Comparison of ENCODE assay signal across 8 mouse cellular contexts in the genomic region with DNA sequence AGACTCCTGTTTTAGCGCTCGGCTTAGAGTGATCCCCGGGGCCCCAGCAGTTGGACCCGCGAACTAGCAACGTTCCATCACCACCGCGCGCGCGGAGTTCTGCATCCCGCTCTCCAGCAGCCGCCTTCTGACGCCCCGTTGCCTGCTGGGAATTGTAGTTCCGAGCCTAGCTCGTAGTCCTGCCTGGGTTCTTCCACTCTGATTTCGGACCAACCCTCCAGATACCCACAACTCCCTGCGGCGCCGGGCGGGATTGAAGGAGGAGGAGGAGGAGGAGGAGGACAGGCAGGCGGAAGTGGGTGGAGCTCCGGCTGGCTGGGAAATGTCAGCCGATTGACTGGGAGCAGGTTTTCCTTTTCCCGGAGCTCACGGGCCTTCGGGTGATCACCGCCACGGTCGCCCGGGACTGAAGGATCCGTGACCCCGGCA. TPM values are rescaled to one million over a fixed set of nuclear protein-coding genes. Genes with fewer than 3 reads are reported as not detected.
DNase-seq lines count a peak whose midpoint lies in the region; ATAC-seq lines count a peak whose summit lies in the region.

A gene (plus strand): TSS at position 299 of the 429 bp plus-strand sequence.

- ATAC-seq in intestine, embryonic 14.5 days (replicated peaks; ENCODE audit: low FRiP score, low TSS enrichment, low read depth) = peak; percentile 97

- peak within 1 kb of the TSS; percentile 87 for H3K4me3 ChIP-seq in intestine, embryonic 14.5 days (ENCODE audit: low read depth, low read length)

- DNase-seq in adrenal gland, adult (ENCODE audit: inconsistent age in 2 of 2, low spot score in 1 of 2) = peak; percentile 97 to 99
- DNase-seq in embryo, embryonic 10.5 days (ENCODE audit: low spot score) = peak; percentile 99
- DNase-seq in gastrocnemius, postnatal 25 days = peak; percentile 96
- DNase-seq in intestine, embryonic 14.5 days (ENCODE audit: low spot score) = peak; percentile 96
- peak; percentile 97 for DNase-seq in left cerebral cortex, postnatal 14 days (ENCODE audit: low spot score in 2 of 2)
- DNase-seq in mesoderm, embryonic 11.5 days (ENCODE audit: low read depth, low spot score) = peak; percentile 98
- peak; percentile 96 to 97 for DNase-seq in right cerebral cortex, postnatal 36 days (ENCODE audit: low spot score in 2 of 2)
- peak; percentile 99 for DNase-seq in yolk sac, embryonic 10.5 days (ENCODE audit: low spot score)

- peaks cover 31% of the 10 kb centered on the region for H3K36me3 ChIP-seq in intestine, embryonic 14.5 days (ENCODE audit: control insufficient read depth, insufficient read depth, low read length)

- no peaks in the 10 kb centered on the region for H3K9me3 ChIP-seq in intestine, embryonic 14.5 days (ENCODE audit: control insufficient read depth, low read length)

- 0% methylated on average over 34 of the region's 34 CpGs for WGBS in intestine, embryonic 14.5 days

- H3K9ac ChIP-seq in intestine, embryonic 14.5 days (ENCODE audit: low read length) = peak within 1 kb of the TSS; percentile 74

- peak within 1 kb of the TSS; percentile 79 for H3K4me2 ChIP-seq in intestine, embryonic 14.5 days (ENCODE audit: low read length)

- peaks cover 14% of the 10 kb centered on the region for H3K4me1 ChIP-seq in intestine, embryonic 14.5 days (replicated peaks; ENCODE audit: control insufficient read depth, insufficient read depth, low read length)

- H3K27ac ChIP-seq in intestine, embryonic 14.5 days (ENCODE audit: low read depth) = peak within 1 kb of the TSS; percentile 77

- intact Hi-C loops in left cerebral cortex, postnatal 14 days (cut with DNase I) = no loop called here

- no peaks in the 10 kb centered on the region for H3K27me3 ChIP-seq in intestine, embryonic 14.5 days (replicated peaks; ENCODE audit: control insufficient read depth, insufficient read depth, low read length)

RNA-seq across cellular contexts. Expression of the gene that starts here (rescaled TPM):
- 10 to 100 TPM; 11.9 to 13.5 TPM for total RNA-seq in gastrocnemius, postnatal 25 days (2021)
- 4.6 and 4.9 TPM in 2 replicates for polyA plus RNA-seq in intestine, embryonic 14.5 days (2014; fragmentation: Nextera tagmentation; extraction: Ambion mirVana)
- 10 to 100 TPM; 65.7 to 66.0 TPM for total RNA-seq in left cerebral cortex, postnatal 14 days (2021)

Comparison
In these comparisons a context has a peak if more than half of its experiments do, and no peak if none do; other contexts are left out.
1. Peak in every context shown above with its lines: DNase-seq, ATAC-seq, H3K4me3 ChIP-seq and H3K27ac ChIP-seq.
2. RNA of the gene that starts here (total RNA-seq): 65.7 to 66.0 TPM in left cerebral cortex, postnatal 14 days; 11.9 to 13.5 TPM in gastrocnemius, postnatal 25 days; every median in the first group is over 4 times any median in the second.